Mouse (Mus musculus): ENCODE measurements around the gene Gkn2. TPM values are rescaled to one million over a fixed set of nuclear protein-coding genes. Genes with fewer than 3 reads are reported as not detected.
A peak's percentile ranks its signal among the peaks of the same experiment; 100 is the strongest.

The Gkn2 gene
- 0.21 TPM in 1 of 2 replicates, not detected in the other for polyA plus RNA-seq (2012; rRNA removed)

DNA sequence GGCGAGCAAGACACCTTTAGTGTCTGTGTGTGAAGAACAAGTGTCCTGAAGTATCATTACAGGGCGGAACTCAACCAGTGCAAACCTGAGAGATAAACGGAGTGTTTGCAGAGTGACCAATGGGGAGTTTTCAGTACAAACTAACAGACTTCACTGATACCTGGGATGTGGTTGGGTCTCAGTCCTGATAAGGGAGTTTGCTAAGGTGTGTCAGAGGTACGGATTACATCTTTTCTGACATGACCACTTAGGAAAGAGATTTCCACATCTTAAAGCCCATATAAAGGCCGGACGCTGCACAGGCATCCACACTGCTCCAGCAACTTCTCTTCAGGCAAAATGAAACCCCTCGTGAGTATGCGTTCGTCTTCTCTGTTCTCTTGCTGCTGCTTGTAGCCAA is at the start of gene Gkn2:
Gene Gkn2 (plus strand): TSS at position 301 of the 400 bp plus-strand sequence.
- Histone ChIP-seq H3K4me3 (replicated peaks; ENCODE audit: extremely low read depth, low read depth, low read length) (no peak within 1 kb of the TSS), H3K4me1 (ENCODE audit: control insufficient read depth, insufficient read depth, low read length) (no peaks in the 10 kb centered on the region)
- DNase-seq, result no peak
- no peak for TF ChIP-seq POLR2A (IDR thresholded peaks at IDR 0.05; ENCODE audit: borderline replicate concordance, extremely low read depth, low read depth, low read length)
- TF ChIP-seq CTCF (IDR thresholded peaks at IDR 0.05; ENCODE audit: insufficient read depth, low read length), result no peak
- WGBS, result 72% methylated on average over 9 of the region's 9 CpGs

- peak; percentile 41 for DNase-seq
Observed at GRCm38 (mm10) chr6:87323381-87323780, 49.8 kb upstream of the Gkn2 start.

DNA sequence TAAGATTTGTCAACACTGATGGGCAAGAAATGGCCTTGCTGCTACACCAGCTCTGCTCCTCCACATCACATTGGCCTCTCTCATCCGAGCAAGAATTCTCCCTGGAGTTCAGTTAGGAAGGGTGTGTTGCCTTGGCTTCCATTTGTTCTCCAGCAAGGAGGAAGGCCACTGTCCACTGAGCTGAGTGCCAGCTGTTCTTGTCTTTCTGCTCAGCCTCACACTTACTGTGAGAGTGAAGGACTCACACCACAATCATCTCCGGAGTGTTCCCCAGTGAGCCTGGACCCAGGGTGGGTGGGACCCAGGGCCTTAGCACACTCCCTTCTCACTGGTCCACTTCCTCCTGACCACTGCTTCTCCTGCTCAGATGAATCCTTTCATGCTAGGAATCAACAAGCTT is 46.2 kb upstream of the Gkn2 start:
- no peak for TF ChIP-seq CTCF (IDR thresholded peaks at IDR 0.05; ENCODE audit: insufficient read depth, low read length)
- TF ChIP-seq POLR2A (IDR thresholded peaks at IDR 0.05; ENCODE audit: borderline replicate concordance, extremely low read depth, low read depth, low read length), result no peak
- WGBS, result 72% methylated on average over 2 of the region's 2 CpGs
- Histone ChIP-seq H3K4me3 (replicated peaks; ENCODE audit: extremely low read depth, low read depth, low read length) (no peak overlapping the region), H3K4me1 (ENCODE audit: control insufficient read depth, insufficient read depth, low read length) (peaks cover 29% of the 10 kb centered on the region)
- DNase-seq, result no peak

More at GRCm38 (mm10) chr6:87323381-87323780, 49.8 kb upstream of the Gkn2 start:
- TF ChIP-seq CTCF (IDR thresholded peaks at IDR 0.05; ENCODE audit: insufficient read depth, low read length) (peak; percentile 26; the same call in 1 of the 2 replicates), POLR2A (IDR thresholded peaks at IDR 0.05; ENCODE audit: borderline replicate concordance, extremely low read depth, low read depth, low read length) (no peak)
- H3K4me3 ChIP-seq (replicated peaks; ENCODE audit: extremely low read depth, low read depth, low read length), result no peak overlapping the region
- WGBS, result 78% methylated on average over 2 of the region's 2 CpGs
- H3K4me1 ChIP-seq (ENCODE audit: control insufficient read depth, insufficient read depth, low read length), result peaks cover 17% of the 10 kb centered on the region

GRCm38 (mm10) chr6:87328265-87329173 is 44.6 kb upstream of the Gkn2 start:
- 51% methylated on average over 22 of the region's 22 CpGs for WGBS
- H3K4me3 ChIP-seq (replicated peaks; ENCODE audit: extremely low read depth, low read depth, low read length), result no peak overlapping the region
- TF ChIP-seq POLR2A (IDR thresholded peaks at IDR 0.05; ENCODE audit: borderline replicate concordance, extremely low read depth, low read depth, low read length) (no peak), CTCF (IDR thresholded peaks at IDR 0.05; ENCODE audit: insufficient read depth, low read length) (no peak)
- DNase-seq, result peak; percentile 35
- H3K4me1 ChIP-seq (ENCODE audit: control insufficient read depth, insufficient read depth, low read length), result peaks cover 20% of the 10 kb centered on the region

- TF ChIP-seq POLR2A (IDR thresholded peaks at IDR 0.05; ENCODE audit: borderline replicate concordance, extremely low read depth, low read depth, low read length), result no peak
- no peak for TF ChIP-seq CTCF (IDR thresholded peaks at IDR 0.05; ENCODE audit: insufficient read depth, low read length)
- DNase-seq, result no peak
- peaks cover 27% of the 10 kb centered on the region for H3K4me1 ChIP-seq (ENCODE audit: control insufficient read depth, insufficient read depth, low read length)
- no peak overlapping the region for H3K4me3 ChIP-seq (replicated peaks; ENCODE audit: extremely low read depth, low read depth, low read length)
- WGBS, result 20% methylated on average over 2 of the region's 2 CpGs
Observed at GRCm38 (mm10) chr6:87332380-87332779, 40.8 kb upstream of the Gkn2 start.

DNA sequence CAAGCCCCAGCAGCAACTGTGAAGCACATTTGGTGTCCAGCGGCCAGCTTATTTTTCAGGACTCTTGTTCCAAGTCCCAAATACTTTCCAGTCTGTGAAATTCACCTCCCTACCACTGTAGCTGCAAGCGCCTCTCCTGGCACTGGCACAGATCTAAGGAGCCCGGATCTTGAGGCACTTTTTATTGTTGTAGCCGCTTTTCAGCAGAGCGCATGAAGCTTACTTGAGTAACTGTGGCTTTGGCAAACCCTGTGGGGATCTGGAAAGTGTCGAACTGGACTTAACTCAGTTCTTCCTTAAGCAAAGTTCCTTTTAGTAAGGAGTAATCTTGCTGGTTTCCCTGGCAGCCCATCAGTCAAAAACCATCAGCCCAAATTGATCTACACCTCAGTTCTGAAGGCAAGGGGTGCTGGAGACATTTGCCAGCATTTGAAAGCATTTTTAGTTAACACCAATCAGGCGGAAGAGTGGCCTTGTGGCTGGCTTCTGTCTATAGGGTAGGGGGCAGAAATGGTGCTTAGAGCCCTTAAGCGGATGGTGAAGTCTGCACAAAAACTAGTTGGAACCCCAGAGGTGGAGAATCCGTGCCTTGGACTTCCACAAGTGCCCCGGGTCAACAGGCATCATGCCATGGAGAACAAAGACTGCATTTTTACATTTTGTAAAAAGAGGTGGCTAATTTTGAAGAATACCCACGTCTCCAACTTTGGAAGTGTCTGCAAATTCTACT is 38.6 kb upstream of the Gkn2 start:
- Histone ChIP-seq H3K4me3 (replicated peaks; ENCODE audit: extremely low read depth, low read depth, low read length) (peak overlapping the region; percentile 92), H3K4me1 (ENCODE audit: control insufficient read depth, insufficient read depth, low read length) (peaks cover 17% of the 10 kb centered on the region)
- WGBS, result 10% methylated on average over 11 of the region's 11 CpGs
- TF ChIP-seq POLR2A (IDR thresholded peaks at IDR 0.05; ENCODE audit: borderline replicate concordance, extremely low read depth, low read depth, low read length), result no peak
- no peak for TF ChIP-seq CTCF (IDR thresholded peaks at IDR 0.05; ENCODE audit: insufficient read depth, low read length)
- peak; percentile 31 for DNase-seq

DNA sequence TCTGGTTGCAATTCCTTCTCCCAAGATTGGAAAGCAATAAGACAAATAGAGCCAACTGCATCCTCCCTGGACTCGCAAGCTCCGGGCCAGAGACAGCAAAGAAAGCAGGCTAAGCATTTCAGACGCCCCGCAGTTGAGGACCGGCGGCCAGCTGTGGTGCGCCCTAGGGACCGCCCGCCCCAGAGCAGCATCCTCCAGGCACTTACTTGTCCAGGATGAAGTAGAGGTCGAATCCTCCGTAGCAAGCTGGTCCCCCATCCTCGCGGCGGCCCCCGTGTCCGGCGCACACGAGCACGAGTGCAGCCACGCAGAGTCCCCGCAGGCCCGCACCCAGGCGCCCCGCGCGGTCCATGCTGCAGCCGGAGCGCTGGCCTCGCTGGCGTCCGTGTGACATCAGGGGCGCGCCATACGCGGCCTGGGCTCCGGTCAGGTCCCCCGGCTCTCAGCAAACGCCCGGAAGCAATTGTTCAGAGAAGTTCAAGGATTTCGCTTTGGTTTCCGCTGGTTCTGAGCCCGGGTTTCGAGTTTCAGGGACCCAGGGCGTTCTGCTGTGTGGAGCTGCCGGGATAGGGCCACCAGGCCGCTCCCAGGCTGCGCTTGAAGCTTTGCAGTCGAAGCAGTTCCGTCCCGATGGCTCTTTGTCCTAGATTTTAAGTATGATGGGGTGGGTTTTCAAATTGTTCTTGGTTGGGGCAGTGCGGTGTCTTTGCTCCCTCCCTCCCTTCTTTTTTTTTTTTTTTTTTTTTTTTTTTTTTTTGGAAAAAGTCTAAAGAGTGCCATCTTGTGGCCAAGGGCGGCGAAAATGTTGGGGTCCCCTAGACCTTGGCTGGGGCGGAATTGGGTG is 37.8 kb upstream of the Gkn2 start, which contains the start of gene Antxr1:
Gene Antxr1 (minus strand): TSS at position 731 of the 844 bp plus-strand sequence.
- peak; percentile 74 for DNase-seq
- peaks cover 17% of the 10 kb centered on the region for H3K4me1 ChIP-seq (ENCODE audit: control insufficient read depth, insufficient read depth, low read length)
- peak within 1 kb of the TSS; percentile 92 for H3K4me3 ChIP-seq (replicated peaks; ENCODE audit: extremely low read depth, low read depth, low read length)
- under 1% methylated on average over 53 of the region's 54 CpGs for WGBS
- TF ChIP-seq POLR2A (IDR thresholded peaks at IDR 0.05; ENCODE audit: borderline replicate concordance, extremely low read depth, low read depth, low read length) (peak; percentile 29; the same call in 1 of the 2 replicates), CTCF (IDR thresholded peaks at IDR 0.05; ENCODE audit: insufficient read depth, low read length) (peak; percentile 31)

DNA sequence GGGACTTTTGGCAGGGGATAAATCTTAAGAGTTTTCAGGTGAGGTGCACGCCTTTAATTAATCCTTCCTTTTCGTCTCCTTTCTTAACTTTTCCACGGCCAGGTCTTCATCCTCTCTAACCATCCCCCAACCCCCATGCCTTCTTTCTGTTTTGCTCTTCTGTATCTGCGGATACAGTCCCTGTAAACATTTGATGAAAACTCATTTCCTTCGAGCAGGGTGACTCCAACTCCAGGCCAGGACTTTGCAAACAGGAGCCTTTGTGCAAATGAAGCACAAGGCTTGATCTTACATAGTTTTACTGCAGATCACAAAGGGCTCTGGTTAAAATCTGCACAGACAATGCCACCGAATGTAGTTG is 37.2 kb upstream of the Gkn2 start:
- TF ChIP-seq CTCF (IDR thresholded peaks at IDR 0.05; ENCODE audit: insufficient read depth, low read length) (no peak), POLR2A (IDR thresholded peaks at IDR 0.05; ENCODE audit: borderline replicate concordance, extremely low read depth, low read depth, low read length) (no peak)
- 14% methylated on average over 6 of the region's 6 CpGs for WGBS

DNA sequence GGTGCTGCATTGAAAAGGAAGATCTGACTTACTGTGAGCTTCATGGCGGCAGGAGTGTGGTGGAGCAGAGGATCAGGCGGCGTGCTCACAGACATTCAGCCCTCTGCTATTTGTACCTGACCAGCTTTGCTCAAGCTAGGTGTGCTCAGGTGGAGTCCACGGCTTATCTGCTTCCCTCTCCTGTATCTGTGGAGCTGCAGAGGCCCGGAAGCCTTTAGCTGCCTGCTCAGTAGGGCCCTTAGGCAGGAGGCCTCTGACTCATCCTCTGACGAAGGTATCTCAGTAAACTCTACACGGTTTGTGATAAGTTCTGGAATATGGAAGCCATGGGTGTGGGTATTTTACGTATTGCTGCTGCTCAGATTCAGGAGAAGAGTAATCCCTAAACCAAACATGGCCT is 22.3 kb upstream of the Gkn2 start, which contains the start of gene Gkn1:
Gene Gkn1 (minus strand): TSS at position 114 of the 400 bp plus-strand sequence.
- DNase-seq, result no peak
- H3K4me3 ChIP-seq (replicated peaks; ENCODE audit: extremely low read depth, low read depth, low read length), result no peak within 1 kb of the TSS
- H3K4me1 ChIP-seq (ENCODE audit: control insufficient read depth, insufficient read depth, low read length), result no peaks in the 10 kb centered on the region
- 93% methylated on average over 8 of the region's 8 CpGs for WGBS
- TF ChIP-seq POLR2A (IDR thresholded peaks at IDR 0.05; ENCODE audit: borderline replicate concordance, extremely low read depth, low read depth, low read length), result no peak
- no peak for TF ChIP-seq CTCF (IDR thresholded peaks at IDR 0.05; ENCODE audit: insufficient read depth, low read length)

More for the DNA sequence above, 37.2 kb upstream of the Gkn2 start:
- no peak for DNase-seq
- Histone ChIP-seq H3K4me1 (ENCODE audit: control insufficient read depth, insufficient read depth, low read length) (peaks cover 17% of the 10 kb centered on the region), H3K4me3 (replicated peaks; ENCODE audit: extremely low read depth, low read depth, low read length) (peak overlapping the region; percentile 52)
